Comparison of ENCODE assay signal across 15 mouse cellular contexts in the genomic region with DNA sequence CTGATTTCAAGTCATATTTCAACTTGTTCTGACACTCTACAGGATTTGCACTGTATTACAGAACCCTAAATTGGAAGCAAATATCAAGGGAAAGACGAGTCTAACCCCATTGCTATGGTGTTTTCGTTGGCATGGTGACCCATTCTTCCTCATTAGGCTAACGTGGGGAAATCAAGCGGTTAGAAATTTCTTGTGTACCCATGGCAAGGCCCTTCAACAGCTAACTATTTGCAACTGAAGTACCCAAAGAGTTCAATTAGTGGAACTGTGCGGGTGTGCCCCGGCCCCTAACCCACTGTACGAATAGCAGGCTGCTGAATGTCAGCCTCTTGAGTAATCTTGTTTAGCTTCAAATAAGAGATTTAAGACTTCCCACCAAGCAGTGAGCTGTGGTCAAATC.
DNase-seq lines count a peak whose midpoint lies in the region; ATAC-seq and TF ChIP-seq lines count a peak whose summit lies in the region.
"Had no signal": no experiment of that assay in that cellular context is flagged by ENCODE, and none has a peak within 500 bp of the region (broad histone marks: within the 10 kb centered on the region; RNA-seq: fewer than 3 reads in every experiment).

No protein-coding gene starts in this region.

- H3K36me3 ChIP-seq in kidney, postnatal 0 days (ENCODE audit: insufficient read depth, low read length): no peaks in the 10 kb centered on the region
- no peaks in the 10 kb centered on the region for H3K36me3 ChIP-seq in kidney, adult 2 months (ENCODE audit: control insufficient read depth, insufficient read depth, low read length)
- no peaks in the 10 kb centered on the region for H3K36me3 ChIP-seq in forebrain, embryonic 14.5 days (ENCODE audit: control insufficient read depth, insufficient read depth, low read length)
- H3K36me3 ChIP-seq in midbrain, embryonic 10.5 days: no peaks in the 10 kb centered on the region
- H3K36me3 ChIP-seq: embryonic facial prominence, embryonic 13.5 days; heart, embryonic 12.5 days had no signal

- 40% methylated on average over 7 of the region's 7 CpGs for WGBS in kidney, postnatal 0 days
- 53% methylated on average over 7 of the region's 7 CpGs for WGBS in kidney, adult 2 months
- 3% methylated on average over 7 of the region's 7 CpGs for WGBS in forebrain, embryonic 14.5 days
- WGBS in midbrain, embryonic 10.5 days: 42% methylated on average over 7 of the region's 7 CpGs
- WGBS in lung, adult 2 months: 73% methylated on average over 7 of the region's 7 CpGs

- ATAC-seq in kidney, postnatal 0 days (replicated peaks; ENCODE audit: low FRiP score, low read depth): no peak
- ATAC-seq in forebrain, embryonic 14.5 days: peak; percentile 93

- peak; percentile 35 for DNase-seq in kidney, postnatal 0 days (ENCODE audit: low spot score)
- no peak for DNase-seq in kidney, adult 2 months
- peak; percentile 89 for DNase-seq in forebrain, embryonic 14.5 days (ENCODE audit: low spot score)
- peak; percentile 27 for DNase-seq in midbrain, embryonic 10.5 days (ENCODE audit: low spot score)
- peak; percentile 96 for DNase-seq in retina, postnatal 1 day
- DNase-seq in cerebellum, postnatal 36 days: no peak
- no peak for DNase-seq in lung, adult 2 months
- DNase-seq in natural killer cell, adult 2 months (ENCODE audit: low spot score in 2 of 2): no peak
- DNase-seq: adrenal gland, adult 2 months; kidney, adult 11 months; layer of hippocampus, postnatal 36 days had no signal

- no peak overlapping the region for H3K9ac ChIP-seq in kidney, postnatal 0 days (ENCODE audit: low read depth, low read length)
- H3K9ac ChIP-seq in forebrain, embryonic 14.5 days (ENCODE audit: low read length): no peak overlapping the region
- H3K9ac ChIP-seq: embryonic facial prominence, embryonic 13.5 days; heart, embryonic 12.5 days had no signal

- H3K4me2 ChIP-seq in kidney, postnatal 0 days (ENCODE audit: low read length): no peak overlapping the region
- H3K4me2 ChIP-seq in forebrain, embryonic 14.5 days (ENCODE audit: low read length): peak overlapping the region; percentile 12; the same call in 1 of the 2 replicates
- H3K4me2 ChIP-seq: embryonic facial prominence, embryonic 13.5 days; heart, embryonic 12.5 days; liver, embryonic 11.5 days had no signal

- no peaks in the 10 kb centered on the region for H3K9me3 ChIP-seq in kidney, postnatal 0 days (replicated peaks; ENCODE audit: low read length)
- no peaks in the 10 kb centered on the region for H3K9me3 ChIP-seq in forebrain, embryonic 14.5 days (replicated peaks; ENCODE audit: control insufficient read depth, low read length)
- no peaks in the 10 kb centered on the region for H3K9me3 ChIP-seq in midbrain, embryonic 10.5 days (replicated peaks)
- H3K9me3 ChIP-seq: embryonic facial prominence, embryonic 13.5 days; heart, embryonic 12.5 days had no signal

- H3K4me1 ChIP-seq in kidney, postnatal 0 days (replicated peaks; ENCODE audit: insufficient read depth, low read length): no peaks in the 10 kb centered on the region
- no peaks in the 10 kb centered on the region for H3K4me1 ChIP-seq in kidney, adult 2 months (ENCODE audit: control insufficient read depth, insufficient read depth, low read length)
- peaks cover 9% of the 10 kb centered on the region for H3K4me1 ChIP-seq in forebrain, embryonic 14.5 days (ENCODE audit: control insufficient read depth, insufficient read depth, low read length)
- peaks cover 17% of the 10 kb centered on the region for H3K4me1 ChIP-seq in midbrain, embryonic 10.5 days
- H3K4me1 ChIP-seq in lung, adult 2 months (ENCODE audit: control insufficient read depth, insufficient read depth, low read length): no peaks in the 10 kb centered on the region

- no peak overlapping the region for H3K27ac ChIP-seq in kidney, postnatal 0 days
- no peak overlapping the region for H3K27ac ChIP-seq in kidney, adult 2 months (ENCODE audit: insufficient read depth, low read depth, low read length)
- no peak overlapping the region for H3K27ac ChIP-seq in forebrain, embryonic 14.5 days (ENCODE audit: low read depth, low read length)
- no peak overlapping the region for H3K27ac ChIP-seq in midbrain, embryonic 10.5 days (replicated peaks)
- H3K27ac ChIP-seq: embryonic facial prominence, embryonic 13.5 days; macrophage had no signal

- no peak overlapping the region for H3K4me3 ChIP-seq in kidney, postnatal 0 days (replicated peaks; ENCODE audit: low read depth, low read length)
- H3K4me3 ChIP-seq in kidney, adult 2 months (ENCODE audit: insufficient read depth, low read depth, low read length): no peak overlapping the region
- no peak overlapping the region for H3K4me3 ChIP-seq in forebrain, embryonic 14.5 days (ENCODE audit: low read depth, low read length)
- H3K4me3 ChIP-seq in midbrain, embryonic 10.5 days: no peak overlapping the region
- H3K4me3 ChIP-seq in lung, adult 2 months (replicated peaks; ENCODE audit: extremely low read depth, low read depth, low read length): no peak overlapping the region
- H3K4me3 ChIP-seq: embryonic facial prominence, embryonic 13.5 days; heart, embryonic 12.5 days had no signal

- no peak for TF ChIP-seq CTCF in kidney, postnatal 0 days (IDR thresholded peaks at IDR 0.05; ENCODE audit: low read depth)
- TF ChIP-seq CTCF in kidney, adult 2 months (conservative IDR thresholded peaks at IDR 0.05; ENCODE audit: insufficient read depth, insufficient read length, low read depth, low read length): no peak
- TF ChIP-seq CTCF in lung, adult 2 months (IDR thresholded peaks at IDR 0.05; ENCODE audit: insufficient read depth, low read length): no peak

- no peaks in the 10 kb centered on the region for H3K27me3 ChIP-seq in kidney, postnatal 0 days (ENCODE audit: insufficient read depth, low read length)
- H3K27me3 ChIP-seq in kidney, adult 2 months (replicated peaks; ENCODE audit: control insufficient read depth, insufficient read depth, low read length): no peaks in the 10 kb centered on the region
- H3K27me3 ChIP-seq in forebrain, embryonic 14.5 days (replicated peaks; ENCODE audit: control insufficient read depth, insufficient read depth, low read length): no peaks in the 10 kb centered on the region
- H3K27me3 ChIP-seq in midbrain, embryonic 10.5 days (ENCODE audit: low read depth, poor library complexity, severe bottlenecking): peaks cover 14% of the 10 kb centered on the region; the same call in 1 of the 2 replicates
- H3K27me3 ChIP-seq: embryonic facial prominence, embryonic 13.5 days; heart, embryonic 12.5 days had no signal

- no peak for TF ChIP-seq POLR2A in kidney, adult 2 months (IDR thresholded peaks at IDR 0.05; ENCODE audit: low read depth, low read length)
- TF ChIP-seq POLR2A in lung, adult 2 months (IDR thresholded peaks at IDR 0.05; ENCODE audit: borderline replicate concordance, extremely low read depth, low read depth, low read length): no peak

Comparison
In these comparisons a context has a peak if more than half of its experiments do, and no peak if none do; other contexts are left out.
1. DNase-seq: peak in kidney, postnatal 0 days (single experiment), forebrain, embryonic 14.5 days (single experiment), midbrain, embryonic 10.5 days (single experiment) and retina, postnatal 1 day (single experiment); none in kidney, adult 2 months (single experiment), cerebellum, postnatal 36 days (0 of 2), lung, adult 2 months (single experiment) and natural killer cell, adult 2 months (0 of 2).